Mouse (Mus musculus): ENCODE data around the gene Rps18. TPM values are rescaled to one million over a fixed set of nuclear protein-coding genes. Genes with fewer than 3 reads are reported as not detected.
"Not testable (repeated sequence)": the region's sequence is repeated elsewhere in the genome, so short reads cannot be mapped to it uniquely, and the experiment has no call there.

The Rps18 gene
- total and polyA plus RNA-seq, 3 experiments: 286 to 1,183 TPM; not detected in 1

DNA sequence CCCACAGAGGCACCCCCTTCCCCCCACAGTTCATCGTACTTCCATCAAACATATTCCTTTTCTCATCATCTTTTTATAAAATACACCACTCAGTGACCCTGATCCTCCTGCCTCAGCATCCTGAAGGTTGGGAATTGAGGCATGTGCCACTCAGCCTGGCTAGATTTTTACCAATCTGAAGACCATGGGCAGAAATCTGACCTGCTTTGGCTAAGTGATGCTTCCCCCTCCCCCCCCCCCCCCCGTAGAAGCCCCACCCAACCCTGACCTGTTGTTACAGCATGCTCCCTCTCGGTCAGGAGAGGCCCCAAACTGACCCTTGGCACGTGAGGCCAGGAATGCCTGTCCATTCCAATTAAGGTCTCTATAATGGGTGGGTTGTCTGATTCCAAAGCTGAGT is 51.0 kb downstream of the Rps18 start, which contains the start of gene Platr17:
Gene Platr17, plus strand, starts transcription at position 301 of the 400 bp plus-strand sequence.
- H3K4me3 ChIP-seq (ENCODE audit: control insufficient read depth in 1 of 2, insufficient read depth in 1 of 2, low read depth in 2 of 2, low read length in 2 of 2); H3K9me3 ChIP-seq (replicated peaks; ENCODE audit: insufficient read depth, low read length); H3K79me2 ChIP-seq (ENCODE audit: control insufficient read depth, insufficient read depth, low read length, poor library complexity); H3K9ac ChIP-seq (ENCODE audit: control insufficient read depth, low read depth, low read length, poor library complexity, severe bottlenecking); H3K27ac ChIP-seq (ENCODE audit: control insufficient read depth, low read depth, low read length); H3K27me3 ChIP-seq (ENCODE audit: control insufficient read depth in 1 of 2, insufficient read depth in 2 of 2, low read length in 2 of 2); DNase-seq (ENCODE audit: low read depth, low spot score): not testable (repeated sequence)
- H3K36me3 ChIP-seq (ENCODE audit: control insufficient read depth in 1 of 2, insufficient read depth in 2 of 2, low read length in 2 of 2): peaks cover 0 to 25% of the 10 kb centered on the region in 2 experiments; a peak in 2 of 4 replicates
- peaks cover 13 to 38% of the 10 kb centered on the region in 2 experiments for H3K4me1 ChIP-seq (ENCODE audit: control insufficient read depth in 1 of 2, insufficient read depth in 2 of 2, low read length in 2 of 2)

DNA sequence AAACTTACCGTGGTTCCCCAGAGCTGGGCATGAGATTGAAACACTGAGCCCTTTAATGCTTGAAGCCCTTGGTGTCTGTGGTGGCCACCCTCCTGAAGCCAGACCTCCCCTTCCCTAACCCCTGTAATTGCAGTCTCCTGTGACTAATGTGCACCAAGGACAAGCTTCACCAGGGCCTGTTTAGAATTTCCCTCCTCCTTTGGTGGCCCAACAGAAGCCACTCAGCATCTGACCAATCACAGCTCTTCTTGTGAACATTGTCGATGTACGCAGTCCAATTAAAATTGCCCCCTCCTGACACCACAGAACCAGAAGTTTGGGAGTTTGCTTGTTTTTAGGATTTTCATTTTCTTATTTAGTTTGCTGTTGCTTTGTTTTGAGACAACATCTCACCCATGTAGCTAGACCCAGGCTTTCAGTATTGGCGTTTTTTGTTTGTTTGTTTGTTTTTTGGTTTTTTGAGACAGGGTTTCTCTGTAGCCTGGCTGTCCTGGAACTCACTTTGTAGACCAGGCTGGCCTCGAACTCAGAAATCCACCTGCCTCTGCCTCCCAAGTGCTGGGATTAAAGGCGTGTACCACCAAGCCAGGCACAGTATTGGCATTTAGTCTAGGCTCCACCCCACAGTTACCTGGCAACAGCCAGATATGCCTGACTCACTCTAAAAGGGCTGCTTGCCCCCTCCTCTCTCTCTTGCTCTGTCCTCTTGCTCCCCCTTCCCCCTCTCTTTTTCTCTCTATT is 51.7 kb downstream of the Rps18 start:
- peaks cover 0 to 25% of the 10 kb centered on the region in 2 experiments; a peak in 2 of 4 replicates for H3K36me3 ChIP-seq (ENCODE audit: control insufficient read depth in 1 of 2, insufficient read depth in 2 of 2, low read length in 2 of 2)
- not testable (repeated sequence) for H3K79me2 ChIP-seq (ENCODE audit: control insufficient read depth, insufficient read depth, low read length, poor library complexity); H3K27me3 ChIP-seq (ENCODE audit: control insufficient read depth in 1 of 2, insufficient read depth in 2 of 2, low read length in 2 of 2); H3K9me3 ChIP-seq (replicated peaks; ENCODE audit: insufficient read depth, low read length)
- H3K4me3 ChIP-seq (ENCODE audit: control insufficient read depth in 1 of 2, insufficient read depth in 1 of 2, low read depth in 2 of 2, low read length in 2 of 2): peak overlapping the region in 1 of 2 experiments; percentile 6; a peak in 1 of 4 replicates
- TF ChIP-seq POLR2A (IDR thresholded peaks at IDR 0.05; ENCODE audit: control insufficient read depth in 1 of 2, insufficient read depth in 1 of 2, low read depth in 1 of 2, low read length in 2 of 2, poor library complexity in 1 of 2): peak in 1 of 2 experiments; percentile 37; a peak in 1 of 4 replicates
- peak; percentile 77 for DNase-seq (ENCODE audit: low read depth, low spot score)
- peaks cover 13 to 38% of the 10 kb centered on the region in 2 experiments for H3K4me1 ChIP-seq (ENCODE audit: control insufficient read depth in 1 of 2, insufficient read depth in 2 of 2, low read length in 2 of 2)
- H3K9ac ChIP-seq (ENCODE audit: control insufficient read depth, low read depth, low read length, poor library complexity, severe bottlenecking): peak overlapping the region; percentile 24
- peak overlapping the region; percentile 73 for H3K27ac ChIP-seq (ENCODE audit: control insufficient read depth, low read depth, low read length)

DNA sequence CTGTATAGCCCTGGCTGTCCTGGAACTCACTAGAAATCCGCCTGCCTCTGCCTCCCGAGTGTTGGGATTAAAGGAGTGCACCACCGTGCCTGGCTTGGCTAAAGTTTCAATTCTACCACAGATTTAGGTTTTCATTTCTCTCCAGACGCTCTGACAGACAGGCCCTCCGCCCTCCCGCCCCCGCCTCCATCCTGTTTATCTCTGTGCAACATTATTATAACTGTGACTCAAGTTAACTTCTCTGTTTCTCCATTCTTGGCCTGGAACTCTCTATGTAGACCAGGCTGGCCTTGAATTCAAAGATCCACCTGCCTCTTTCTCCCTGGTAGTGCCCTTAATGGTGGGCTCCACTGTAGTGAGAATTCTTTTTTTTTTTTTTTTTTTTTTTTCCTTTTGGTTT is 53.3 kb downstream of the Rps18 start:
- H3K4me1 ChIP-seq (ENCODE audit: control insufficient read depth in 1 of 2, insufficient read depth in 2 of 2, low read length in 2 of 2): peaks cover 19 to 47% of the 10 kb centered on the region in 2 experiments
- TF ChIP-seq MAZ (IDR thresholded peaks at IDR 0.05; ENCODE audit: low read depth, low read length) (0 out of 2 replicates have a peak, but pooled peaks have one; percentile 21), BHLHE40 (IDR thresholded peaks at IDR 0.05; ENCODE audit: borderline replicate concordance, low read depth, low read length) (no peak), TBP (IDR thresholded peaks at IDR 0.05; ENCODE audit: low read depth, low read length) (no peak), ETS1 (IDR thresholded peaks at IDR 0.05; ENCODE audit: low read depth, low read length) (peak; percentile 24; the same call in 1 of the 2 replicates), MEF2A (IDR thresholded peaks at IDR 0.05; ENCODE audit: extremely low read depth, insufficient replicate concordance, low read depth, low read length, poor library complexity, severe bottlenecking) (no peak), ZNF384 (IDR thresholded peaks at IDR 0.05; ENCODE audit: low read depth, low read length) (peak; percentile 3; the same call in 1 of the 2 replicates), EP300 (IDR thresholded peaks at IDR 0.05; ENCODE audit: low read depth in 1 of 2, low read length in 2 of 2) (peak in 1 of 2 experiments; percentile 43; a peak in 1 of 4 replicates), GATA1 (IDR thresholded peaks at IDR 0.05; ENCODE audit: low read depth, low read length) (0 out of 2 replicates have a peak, but pooled peaks have one; percentile 9)
- H3K9ac ChIP-seq (ENCODE audit: control insufficient read depth, low read depth, low read length, poor library complexity, severe bottlenecking): 0 out of 2 replicates have a peak overlapping the region, but pooled peaks have one; percentile 11
- no peaks in the 10 kb centered on the region for H3K27me3 ChIP-seq (ENCODE audit: control insufficient read depth in 1 of 2, insufficient read depth in 2 of 2, low read length in 2 of 2)
- no peaks in the 10 kb centered on the region for H3K9me3 ChIP-seq (replicated peaks; ENCODE audit: insufficient read depth, low read length)
- H3K4me3 ChIP-seq (ENCODE audit: control insufficient read depth in 1 of 2, insufficient read depth in 1 of 2, low read depth in 2 of 2, low read length in 2 of 2): peak overlapping the region in 1 of 2 experiments; percentile 45; a peak in 2 of 4 replicates
- no peaks in the 10 kb centered on the region for H3K79me2 ChIP-seq (ENCODE audit: control insufficient read depth, insufficient read depth, low read length, poor library complexity)
- peak; percentile 79 for DNase-seq (ENCODE audit: low read depth, low spot score)
- H3K27ac ChIP-seq (ENCODE audit: control insufficient read depth, low read depth, low read length): peak overlapping the region; percentile 73
- peaks cover 0 to 30% of the 10 kb centered on the region in 2 experiments; a peak in 2 of 4 replicates for H3K36me3 ChIP-seq (ENCODE audit: control insufficient read depth in 1 of 2, insufficient read depth in 2 of 2, low read length in 2 of 2)

Data from MEL (cell line).